Mouse (Mus musculus) lung, embryonic 16.5 days (tissue): ENCODE measurements at regions not wholly inside any gene's neighbourhood (a gene's known extent, or its start where the extent isn't known, plus 50 kb on each side); places are given as distances from the start of the nearest gene placed in this dataset.

Source experiments
- ATAC-seq: fragments of 200-750 bp; cut with Nextera tagmentation; 2 replicates; pipeline ENCODE4 v1.8.0; 2017; ENCODE audit warnings: low read depth, mild to moderate bottlenecking, moderate library complexity
- H3K27ac ChIP-seq: fragments of 300-500 bp; sonication (generic); 2 replicates; pipeline ENCODE4 v1.5.1; 2014; ENCODE audit warnings: mild to moderate bottlenecking, control low read depth, low read length
- H3K27me3 ChIP-seq: fragments of 300-500 bp; sonication (generic); 2 replicates; pipeline ENCODE4 v1.6.1; 2014; ENCODE audit warnings: low read depth, low read length, mixed read lengths; ENCODE audit not compliant: control insufficient read depth, insufficient read depth
- H3K36me3 ChIP-seq: fragments of 300-500 bp; sonication (generic); 2 replicates; pipeline ENCODE4 v1.6.1; 2014; ENCODE audit warnings: low read length; ENCODE audit not compliant: control insufficient read depth, insufficient read depth
- H3K4me1 ChIP-seq: fragments of 300-500 bp; sonication (generic); replicated peaks from 2 replicates; pipeline ENCODE4 v1.6.1; 2014; ENCODE audit warnings: low read length, mixed read lengths; ENCODE audit not compliant: control insufficient read depth, insufficient read depth
- H3K4me2 ChIP-seq: fragments of 300-500 bp; sonication (generic); 2 replicates; pipeline ENCODE4 v1.6.1; 2014; ENCODE audit warnings: low read depth, low read length, control low read depth
- H3K4me3 ChIP-seq: fragments of 300-500 bp; sonication (generic); 2 replicates; pipeline ENCODE4 v1.5.1; 2014; ENCODE audit warnings: mild to moderate bottlenecking, low read length, control low read depth
- H3K9ac ChIP-seq: fragments of 300-500 bp; sonication (generic); 2 replicates; pipeline ENCODE4 v1.6.1; 2014; ENCODE audit warnings: low read length, control low read depth
- H3K9me3 ChIP-seq: fragments of 300-500 bp; sonication (generic); 2 replicates; pipeline ENCODE4 v1.6.1; 2016; ENCODE audit warnings: low read length; ENCODE audit not compliant: control insufficient read depth
- WGBS: fragments of 180-500 bp; shearing (Covaris S2); extraction: QIAGEN DNeasy Blood & Tissue Kit; methylation state at CpG from one replicate; pipeline ENCODE4 v1.1.7; 2014; 5-methylcytosine and 5-hydroxymethylcytosine counted together

GRCm38 (mm10) chr3:20819586-20819985 lies 452.6 kb upstream of the Agtr1b start:
- Histone ChIP-seq H3K36me3 (no peaks in the 10 kb centered on the region), H3K4me1 (no peaks in the 10 kb centered on the region), H3K9me3 (no peaks in the 10 kb centered on the region), H3K27ac (no peak overlapping the region), H3K27me3 (no peaks in the 10 kb centered on the region), H3K4me3 (no peak overlapping the region), H3K9ac (no peak overlapping the region), H3K4me2 (no peak overlapping the region)
- 59% methylated on average over 1 of the region's 1 CpGs for WGBS
- no peak for ATAC-seq

GRCm38 (mm10) chr3:20816613-20817012 lies 449.6 kb upstream of the Agtr1b start:
- 18% methylated on average over 1 of the region's 1 CpGs for WGBS
- no peak for ATAC-seq
- H3K4me2 ChIP-seq, result no peak overlapping the region
- H3K9ac ChIP-seq, result no peak overlapping the region
- no peaks in the 10 kb centered on the region for H3K4me1 ChIP-seq
- H3K27me3 ChIP-seq, result no peaks in the 10 kb centered on the region
- H3K36me3 ChIP-seq, result no peaks in the 10 kb centered on the region
- H3K4me3 ChIP-seq, result no peak overlapping the region
- H3K9me3 ChIP-seq, result no peaks in the 10 kb centered on the region
- H3K27ac ChIP-seq, result no peak overlapping the region

- Histone ChIP-seq H3K27me3 (no peaks in the 10 kb centered on the region), H3K9ac (no peak overlapping the region), H3K36me3 (no peaks in the 10 kb centered on the region), H3K4me3 (no peak overlapping the region), H3K27ac (no peak overlapping the region), H3K4me2 (no peak overlapping the region), H3K9me3 (no peaks in the 10 kb centered on the region), H3K4me1 (no peaks in the 10 kb centered on the region)
- WGBS, result 42% methylated on average over 1 of the region's 1 CpGs
- no peak for ATAC-seq
These were observed 427.3 kb upstream of the Agtr1b start for GRCm38 (mm10) chr3:20794256-20794655.

GRCm38 (mm10) chr3:20792503-20792902 lies 425.5 kb upstream of the Agtr1b start:
- WGBS, result 59% methylated on average over 1 of the region's 1 CpGs
- ATAC-seq, result peak; percentile 65

GRCm38 (mm10) chr3:20777883-20778282 lies 410.9 kb upstream of the Agtr1b start:
- Histone ChIP-seq H3K9ac (no peak overlapping the region), H3K4me2 (no peak overlapping the region), H3K4me3 (no peak overlapping the region), H3K27ac (no peak overlapping the region), H3K36me3 (no peaks in the 10 kb centered on the region), H3K4me1 (no peaks in the 10 kb centered on the region), H3K9me3 (no peaks in the 10 kb centered on the region), H3K27me3 (no peaks in the 10 kb centered on the region)
- ATAC-seq, result no peak

More at GRCm38 (mm10) chr3:20792503-20792902, 425.5 kb upstream of the Agtr1b start:
- H3K4me2 ChIP-seq, result no peak overlapping the region
- no peaks in the 10 kb centered on the region for H3K36me3 ChIP-seq
- H3K4me1 ChIP-seq, result no peaks in the 10 kb centered on the region
- H3K27me3 ChIP-seq, result no peaks in the 10 kb centered on the region
- H3K27ac ChIP-seq, result no peak overlapping the region
- H3K4me3 ChIP-seq, result no peak overlapping the region
- no peaks in the 10 kb centered on the region for H3K9me3 ChIP-seq
- H3K9ac ChIP-seq, result no peak overlapping the region

GRCm38 (mm10) chr3:20776964-20777304 lies 410.0 kb upstream of the Agtr1b start:
- no peaks in the 10 kb centered on the region for H3K27me3 ChIP-seq
- no peak overlapping the region for H3K4me3 ChIP-seq
- H3K9me3 ChIP-seq, result no peaks in the 10 kb centered on the region
- H3K4me2 ChIP-seq, result no peak overlapping the region
- ATAC-seq, result no peak
- no peaks in the 10 kb centered on the region for H3K36me3 ChIP-seq
- no peak overlapping the region for H3K9ac ChIP-seq
- no peaks in the 10 kb centered on the region for H3K4me1 ChIP-seq
- 92% methylated on average over 2 of the region's 2 CpGs for WGBS
- H3K27ac ChIP-seq, result no peak overlapping the region

GRCm38 (mm10) chr3:20776128-20776963 lies 409.4 kb upstream of the Agtr1b start:
- Histone ChIP-seq H3K4me2 (no peak overlapping the region), H3K4me1 (no peaks in the 10 kb centered on the region), H3K27ac (no peak overlapping the region), H3K9me3 (no peaks in the 10 kb centered on the region), H3K27me3 (no peaks in the 10 kb centered on the region), H3K4me3 (no peak overlapping the region), H3K9ac (no peak overlapping the region), H3K36me3 (no peaks in the 10 kb centered on the region)
- ATAC-seq, result no peak
- WGBS, result 86% methylated on average over 4 of the region's 4 CpGs

GRCm38 (mm10) chr3:20734302-20734701 lies 367.3 kb upstream of the Agtr1b start:
- 46% methylated on average over 3 of the region's 3 CpGs for WGBS
- H3K9ac ChIP-seq, result no peak overlapping the region
- H3K4me2 ChIP-seq, result no peak overlapping the region
- no peak overlapping the region for H3K27ac ChIP-seq
- no peak for ATAC-seq
- H3K36me3 ChIP-seq, result no peaks in the 10 kb centered on the region
- H3K9me3 ChIP-seq, result no peaks in the 10 kb centered on the region
- H3K4me3 ChIP-seq, result no peak overlapping the region
- no peaks in the 10 kb centered on the region for H3K4me1 ChIP-seq
- H3K27me3 ChIP-seq, result no peaks in the 10 kb centered on the region

- no peak for ATAC-seq
- no peak overlapping the region for H3K4me3 ChIP-seq
- no peak overlapping the region for H3K4me2 ChIP-seq
- H3K9ac ChIP-seq, result no peak overlapping the region
- H3K36me3 ChIP-seq, result no peaks in the 10 kb centered on the region
- no peaks in the 10 kb centered on the region for H3K27me3 ChIP-seq
- H3K27ac ChIP-seq, result no peak overlapping the region
- no peaks in the 10 kb centered on the region for H3K9me3 ChIP-seq
- no peaks in the 10 kb centered on the region for H3K4me1 ChIP-seq
These were observed 365.0 kb upstream of the Agtr1b start for GRCm38 (mm10) chr3:20732005-20732404.

- ATAC-seq, result no peak
- no peak overlapping the region for H3K27ac ChIP-seq
These were observed 363.5 kb upstream of the Agtr1b start for GRCm38 (mm10) chr3:20730481-20730880.

More at GRCm38 (mm10) chr3:20730481-20730880, 363.5 kb upstream of the Agtr1b start:
- Histone ChIP-seq H3K4me1 (no peaks in the 10 kb centered on the region), H3K9ac (no peak overlapping the region), H3K9me3 (no peaks in the 10 kb centered on the region), H3K4me2 (no peak overlapping the region), H3K27me3 (no peaks in the 10 kb centered on the region), H3K36me3 (no peaks in the 10 kb centered on the region), H3K4me3 (no peak overlapping the region)
